Mouse (Mus musculus): ENCODE measurements at regions not wholly inside any gene's neighbourhood (a gene's known extent, or its start where the extent isn't known, plus 50 kb on each side); places are given as distances from the start of the nearest gene placed in this dataset.

DNA sequence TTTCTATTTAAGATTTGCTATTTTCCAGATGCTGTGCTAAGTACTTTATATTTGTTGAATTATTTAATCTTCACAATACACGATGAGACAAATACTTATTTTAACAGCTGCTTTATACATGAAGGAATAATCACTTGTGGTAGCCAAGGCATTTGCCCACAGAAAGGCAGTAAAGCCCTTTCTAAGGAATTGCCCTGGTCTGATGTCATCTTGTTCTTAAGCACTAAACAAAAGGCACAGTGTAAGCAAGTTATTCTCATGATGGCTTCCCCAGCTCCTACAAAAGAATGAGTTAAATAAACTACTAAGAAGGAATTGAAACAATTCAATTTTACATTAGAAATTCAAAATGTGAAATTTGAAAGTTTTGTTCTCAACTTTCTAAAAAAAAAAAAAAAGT, 358.8 kb downstream of the Cenpc1 start:
- DNase-seq (ENCODE audit: low spot score in 2 of 2): no peak

DNA sequence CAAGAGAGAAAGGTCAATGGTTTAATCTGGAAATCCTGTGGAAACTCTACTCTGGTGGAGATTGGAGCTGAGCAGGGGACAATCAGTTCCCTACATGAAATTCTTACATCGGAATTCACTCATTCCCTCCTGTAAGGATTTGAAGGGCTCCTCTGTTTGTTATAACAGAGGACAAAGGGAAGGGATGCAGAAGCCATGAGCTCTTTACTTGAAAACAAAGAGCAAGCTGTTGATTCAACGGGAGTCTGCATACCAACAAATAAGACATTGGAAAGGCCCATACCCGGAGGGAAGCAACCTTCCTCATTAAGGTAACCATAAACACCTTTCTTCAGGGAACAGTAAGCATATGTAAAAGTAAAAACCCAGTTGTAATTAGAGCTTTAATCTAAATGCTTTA, 359.3 kb downstream of the Cenpc1 start:
- DNase-seq (ENCODE audit: low spot score in 2 of 2): no peak

DNA sequence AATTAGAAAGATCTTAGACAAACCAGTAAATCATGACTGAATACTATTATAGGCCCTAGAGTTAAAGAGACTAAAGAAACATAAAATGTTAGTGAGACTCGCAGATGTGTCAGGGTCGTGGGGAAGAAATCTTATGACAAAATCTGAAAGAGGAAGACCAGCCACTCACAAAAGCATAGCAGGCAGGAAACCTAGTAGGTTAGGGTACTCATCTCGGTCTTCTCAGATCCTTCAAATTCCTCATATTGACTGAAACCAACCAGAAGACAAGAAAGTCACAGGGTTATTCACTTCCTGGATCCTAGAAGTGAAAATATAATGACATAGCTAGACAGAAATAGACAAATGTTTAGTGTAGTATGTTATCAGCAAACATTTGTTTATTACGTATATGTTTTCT, 387.5 kb downstream of the Cenpc1 start:
- DNase-seq (ENCODE audit: low spot score in 2 of 2): no peak

DNA sequence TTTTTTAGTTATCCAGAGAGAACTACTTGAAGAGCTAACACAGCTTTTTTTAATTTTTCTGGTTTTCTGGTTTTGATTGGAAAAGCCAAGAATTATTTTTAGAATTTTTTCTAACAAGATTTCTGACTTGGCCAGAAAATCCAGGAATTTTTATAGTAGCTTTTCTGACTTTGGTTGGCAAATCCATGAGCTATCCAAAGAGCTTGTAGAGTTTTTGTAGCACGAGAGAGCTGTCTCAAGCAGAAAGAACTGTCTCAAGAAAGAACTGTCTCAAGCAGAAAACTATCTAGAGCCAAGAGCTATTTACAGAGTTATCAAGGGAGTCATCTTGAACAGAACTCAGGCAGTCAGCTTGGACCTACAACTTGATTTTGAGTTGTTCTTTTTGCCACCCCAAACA, 394.3 kb downstream of the Cenpc1 start:
- no peak for DNase-seq (ENCODE audit: low spot score in 2 of 2)

DNA sequence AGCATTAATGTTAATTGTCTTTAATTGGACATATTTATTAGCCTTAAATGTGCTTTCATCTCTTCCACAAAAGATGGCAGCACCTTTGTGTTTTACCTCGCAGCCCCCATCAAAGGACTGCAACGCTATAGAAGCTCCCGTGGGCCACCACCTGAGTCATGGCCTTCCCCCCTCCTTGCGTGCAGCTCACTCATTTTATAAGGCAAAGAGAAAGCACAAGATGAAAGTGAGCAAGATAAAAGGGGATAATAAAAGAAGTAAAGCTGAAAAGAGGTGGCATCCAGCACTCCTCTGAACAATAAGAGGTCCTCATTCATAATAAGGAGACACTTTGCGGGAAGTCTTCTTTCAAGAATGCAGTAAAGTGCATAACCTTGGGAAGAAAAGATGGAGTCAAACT, 403.9 kb downstream of the Cenpc1 start:
- no peak for DNase-seq (ENCODE audit: low spot score in 2 of 2)

DNA sequence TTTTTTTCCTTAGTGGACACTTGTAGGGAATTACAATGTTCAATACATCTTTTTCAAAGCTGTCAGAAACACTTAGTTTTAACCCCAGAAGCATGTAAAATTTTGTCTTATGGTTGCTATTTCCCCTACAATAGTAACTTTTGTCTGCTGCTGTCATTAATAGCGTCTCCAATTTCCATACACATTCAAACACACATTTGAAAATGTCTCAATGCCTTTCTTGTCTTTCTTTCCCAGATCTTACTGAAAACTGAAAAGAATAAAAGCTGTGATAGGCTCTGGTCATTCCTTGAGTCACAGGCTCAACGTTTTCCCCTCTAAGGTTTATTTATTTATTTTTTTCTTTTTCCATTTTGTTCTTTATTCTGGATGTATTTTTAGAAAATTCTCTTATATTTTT, 444.3 kb downstream of the Cenpc1 start:
- no peak for DNase-seq (ENCODE audit: low spot score in 2 of 2)

DNA sequence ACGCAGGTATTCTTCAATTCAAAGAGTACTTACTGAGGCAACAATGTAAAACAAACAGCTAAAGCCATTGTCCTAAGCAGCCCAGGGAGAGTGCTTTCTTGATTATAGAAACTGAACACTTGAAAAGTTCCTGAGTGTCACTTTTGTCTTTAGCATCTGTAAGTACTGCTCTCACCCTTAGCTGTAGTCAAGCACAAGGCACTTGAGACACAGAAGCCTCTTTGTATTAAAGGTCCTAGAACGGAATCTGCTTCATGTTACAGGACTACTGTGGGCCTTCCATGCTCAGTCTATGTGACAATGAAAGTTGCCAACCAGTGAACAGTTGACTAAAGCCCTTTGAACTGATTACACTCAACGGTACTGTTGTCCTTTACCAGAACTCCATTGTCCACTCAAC, 450.6 kb downstream of the Cenpc1 start:
- no peak for DNase-seq (ENCODE audit: low spot score in 2 of 2)

DNA sequence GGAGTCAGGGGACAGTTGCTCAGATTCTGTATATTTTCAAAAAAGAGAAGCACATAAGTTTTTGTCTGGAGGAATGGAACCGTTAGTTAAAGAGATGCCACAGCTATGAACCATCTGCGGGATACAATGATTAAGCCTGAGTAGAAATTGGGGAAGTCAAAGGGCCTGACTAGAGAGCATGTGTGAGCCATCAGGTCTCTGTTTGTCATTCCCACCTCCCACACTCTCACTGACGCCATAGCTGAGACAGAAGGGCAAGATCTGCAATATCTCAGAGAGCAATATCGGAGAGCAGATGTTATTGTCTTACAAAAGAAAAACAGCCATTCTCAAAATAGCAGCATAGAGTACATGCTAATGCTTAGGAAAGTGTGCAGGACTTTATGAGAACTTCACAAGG, 452.8 kb downstream of the Cenpc1 start:
- DNase-seq (ENCODE audit: low spot score in 2 of 2): peak in 1 of 2 experiments; percentile 13

DNA sequence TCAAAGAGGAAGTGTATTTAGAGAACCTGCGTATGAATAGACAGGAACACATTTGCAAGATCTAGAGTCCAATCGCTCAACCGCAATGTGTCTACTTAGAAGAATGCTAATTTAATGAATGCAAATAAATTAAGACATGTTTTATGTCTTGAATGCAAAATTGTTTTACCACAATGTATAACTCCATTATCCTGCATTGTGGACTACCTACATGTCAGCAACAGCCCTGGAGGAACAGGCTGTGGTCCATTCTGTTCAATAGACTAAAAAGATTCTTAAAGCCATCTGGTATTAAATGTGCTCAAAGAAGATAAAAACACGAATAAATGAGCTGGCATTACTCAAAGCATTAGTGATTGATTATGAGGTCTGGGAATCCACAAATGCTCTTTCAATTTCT, 456.3 kb downstream of the Cenpc1 start:
- DNase-seq (ENCODE audit: low spot score in 2 of 2): no peak

DNA sequence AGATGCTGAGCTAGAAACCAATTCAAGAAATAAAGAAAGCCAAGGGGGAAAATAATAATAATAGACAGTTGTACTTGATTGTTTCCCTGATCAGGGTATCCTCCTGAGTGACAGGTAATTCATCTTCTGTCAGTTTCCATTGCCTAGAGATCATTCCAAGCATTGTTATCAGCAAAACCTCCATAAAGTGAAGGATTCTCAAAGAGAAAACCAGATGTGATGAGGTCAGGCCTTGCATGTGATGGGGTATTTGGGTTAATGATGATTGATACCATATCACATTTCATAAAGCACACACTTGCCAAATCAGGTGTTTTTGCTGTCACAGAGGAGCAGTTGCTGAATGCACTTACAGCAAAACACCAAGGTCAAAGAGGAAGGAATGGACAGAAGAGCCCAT, 467.2 kb downstream of the Cenpc1 start:
- no peak for DNase-seq (ENCODE audit: low spot score in 2 of 2)

DNA sequence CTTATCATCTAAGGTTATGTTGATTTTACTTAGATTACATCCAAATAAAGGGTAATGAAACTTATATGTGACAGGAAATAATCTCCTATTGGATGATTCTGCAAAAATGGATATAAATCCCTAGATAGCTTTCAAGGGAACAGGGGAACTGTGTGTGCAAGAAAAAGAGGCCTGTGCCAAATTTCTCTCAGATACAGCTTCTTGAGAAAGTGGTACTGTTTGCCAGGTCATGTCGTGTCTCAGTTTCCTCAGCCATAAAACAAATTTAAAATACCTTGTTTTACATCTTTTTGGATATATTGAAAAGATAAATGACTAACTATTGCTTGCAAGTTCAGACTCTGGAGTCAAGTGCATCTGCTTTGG, 470.3 kb downstream of the Cenpc1 start:
- DNase-seq (ENCODE audit: low spot score in 2 of 2): no peak

DNA sequence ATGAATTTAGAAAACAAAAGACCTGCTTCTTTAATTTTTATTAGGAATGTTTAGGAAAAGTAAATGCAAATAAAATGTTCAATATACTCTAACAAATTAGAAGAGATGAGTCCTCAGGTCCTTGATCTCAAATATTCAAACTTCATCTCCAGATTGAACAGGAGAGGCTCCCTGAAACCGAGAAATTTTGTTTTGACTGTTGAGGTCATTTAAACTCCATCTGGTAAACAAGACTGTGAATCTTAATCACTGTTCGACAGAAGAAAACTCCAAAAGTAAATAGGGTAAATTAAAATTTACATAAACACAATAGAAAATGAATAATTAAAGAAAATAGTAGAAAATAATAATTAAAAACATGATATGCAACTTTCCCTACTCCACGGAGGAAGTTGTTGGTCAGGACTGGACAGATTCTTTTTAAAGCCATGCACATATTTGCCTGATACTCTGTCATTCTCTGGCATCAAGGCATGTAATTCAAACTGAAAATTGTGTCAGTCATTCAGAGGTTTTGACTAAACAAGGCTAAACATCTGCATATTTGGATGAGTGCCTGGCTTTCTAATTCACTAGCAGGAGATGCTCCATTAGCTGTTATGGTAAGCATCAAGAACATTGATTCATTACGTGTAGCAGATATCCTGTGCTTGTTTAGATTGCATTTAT, 470.8 kb downstream of the Cenpc1 start:
- no peak for DNase-seq (ENCODE audit: low spot score in 2 of 2)

DNA sequence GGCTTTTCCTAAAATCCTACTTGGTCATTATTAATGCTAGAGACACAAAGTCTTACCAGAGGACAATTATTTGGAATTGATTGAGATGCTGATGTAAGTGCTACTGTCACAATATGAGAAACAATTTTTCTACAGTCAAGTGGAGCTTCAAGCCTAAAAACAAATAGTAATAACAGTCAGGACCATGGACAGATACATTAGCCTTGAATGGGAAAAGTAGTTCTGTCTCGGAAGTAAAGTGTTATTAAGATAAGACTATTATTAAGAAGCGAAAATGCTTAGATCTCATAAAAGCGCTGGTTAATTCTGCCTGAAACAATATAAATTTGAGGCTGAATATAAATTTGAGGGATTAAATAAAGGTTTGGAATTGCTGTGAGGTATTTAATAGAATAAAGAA, 473.1 kb downstream of the Cenpc1 start:
- no peak for DNase-seq (ENCODE audit: low spot score in 2 of 2)

DNA sequence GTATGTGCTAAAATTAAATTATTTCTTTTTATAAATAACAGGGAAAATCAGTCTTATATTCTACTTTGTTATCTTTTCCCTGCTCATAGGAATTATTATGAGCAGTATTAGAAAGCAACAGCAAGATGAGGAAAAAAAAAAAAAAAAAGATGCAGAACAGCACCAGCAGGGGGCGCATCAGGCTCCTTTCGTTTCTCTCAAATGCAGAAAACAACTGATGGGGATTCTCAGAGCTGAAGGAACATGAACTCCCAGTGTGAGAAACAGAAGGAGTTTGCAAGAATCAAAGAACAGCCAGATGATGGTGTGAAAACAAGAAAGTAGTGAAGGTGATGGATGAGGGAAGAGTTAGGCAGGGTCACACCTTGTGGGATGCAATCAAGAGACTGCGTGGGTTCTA, 478.7 kb downstream of the Cenpc1 start:
- peak; percentile 26 to 49 for DNase-seq (ENCODE audit: low spot score in 2 of 2)

DNA sequence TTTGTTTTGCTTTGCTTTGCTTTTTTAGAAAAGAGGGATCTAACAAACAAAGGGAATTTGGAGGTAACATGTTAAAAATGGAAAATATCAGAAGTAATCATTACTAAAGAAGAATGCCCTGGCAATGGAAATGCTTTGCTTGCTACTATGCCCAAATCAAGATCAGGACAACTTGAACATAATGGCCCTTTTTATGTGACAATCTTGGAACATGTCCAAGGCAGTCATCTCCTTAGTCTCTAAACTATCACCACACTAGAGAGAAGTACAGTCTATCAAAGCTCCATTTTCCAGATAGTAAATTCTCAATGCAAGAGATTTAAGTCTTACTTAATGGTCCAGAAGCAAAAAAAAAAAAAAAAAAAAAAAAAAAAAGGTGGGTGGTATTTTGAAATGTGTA, 492.9 kb downstream of the Cenpc1 start:
- DNase-seq (ENCODE audit: low spot score in 2 of 2): no peak

DNA sequence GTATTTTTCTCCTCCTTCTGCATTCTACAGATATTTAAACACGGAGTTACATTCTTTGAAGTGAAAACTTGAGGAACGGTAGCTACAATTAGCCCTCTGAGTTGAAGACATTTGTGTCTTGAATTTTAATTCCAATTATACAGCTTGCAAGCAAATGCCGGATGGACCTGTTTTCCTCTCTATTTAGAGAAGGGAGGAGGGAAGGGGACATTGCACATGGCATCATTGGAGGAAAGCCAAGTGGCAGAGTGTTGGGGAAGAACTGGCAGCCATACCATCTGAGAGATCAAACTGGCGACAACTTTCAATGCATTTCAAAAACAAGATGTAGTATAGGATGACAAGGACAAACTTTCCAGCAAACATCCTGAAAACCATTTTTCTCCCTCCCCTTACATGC, 493.4 kb downstream of the Cenpc1 start:
- DNase-seq (ENCODE audit: low spot score in 2 of 2): peak; percentile 18 to 31

DNA sequence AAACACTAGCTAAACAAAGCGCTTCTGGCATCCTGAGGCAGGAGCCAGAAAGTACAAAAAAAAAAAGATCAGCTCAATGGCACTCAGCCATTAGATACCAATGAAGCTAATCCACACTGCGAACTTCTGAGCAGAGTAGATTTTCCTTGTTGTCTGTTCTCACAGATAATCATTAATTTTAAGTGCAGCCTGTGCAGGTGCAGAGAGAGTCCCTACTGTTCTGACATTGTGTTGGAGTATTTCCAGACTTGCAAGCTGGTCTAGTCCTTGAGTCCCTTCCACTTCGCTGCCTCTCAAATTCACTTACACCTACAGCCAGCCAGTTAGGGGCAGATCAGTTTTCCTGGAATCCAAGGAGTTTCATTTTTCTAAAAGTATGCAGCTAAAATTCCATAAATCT, 494.0 kb downstream of the Cenpc1 start:
- peak in 1 of 2 experiments; percentile 8 for DNase-seq (ENCODE audit: low spot score in 2 of 2)

DNA sequence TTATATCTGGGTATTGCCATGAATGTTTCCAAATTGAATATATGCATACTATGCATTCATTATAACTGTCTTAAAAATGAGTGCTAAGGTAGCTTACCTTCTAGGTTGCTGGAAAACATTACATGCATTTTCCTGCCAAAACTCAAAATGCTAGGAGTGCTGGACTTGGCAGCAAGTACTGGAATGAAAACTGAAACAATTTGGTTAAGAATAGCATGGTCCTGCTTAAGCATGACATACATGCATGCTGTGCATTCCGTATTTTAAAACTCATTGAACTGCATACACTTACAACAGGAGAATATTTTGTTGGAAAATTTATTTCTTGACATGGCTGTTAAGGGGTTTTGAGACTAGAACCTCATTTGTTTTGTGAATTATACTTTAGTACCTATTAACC, 529.1 kb downstream of the Cenpc1 start:
- no peak for DNase-seq (ENCODE audit: low spot score in 2 of 2)

DNA sequence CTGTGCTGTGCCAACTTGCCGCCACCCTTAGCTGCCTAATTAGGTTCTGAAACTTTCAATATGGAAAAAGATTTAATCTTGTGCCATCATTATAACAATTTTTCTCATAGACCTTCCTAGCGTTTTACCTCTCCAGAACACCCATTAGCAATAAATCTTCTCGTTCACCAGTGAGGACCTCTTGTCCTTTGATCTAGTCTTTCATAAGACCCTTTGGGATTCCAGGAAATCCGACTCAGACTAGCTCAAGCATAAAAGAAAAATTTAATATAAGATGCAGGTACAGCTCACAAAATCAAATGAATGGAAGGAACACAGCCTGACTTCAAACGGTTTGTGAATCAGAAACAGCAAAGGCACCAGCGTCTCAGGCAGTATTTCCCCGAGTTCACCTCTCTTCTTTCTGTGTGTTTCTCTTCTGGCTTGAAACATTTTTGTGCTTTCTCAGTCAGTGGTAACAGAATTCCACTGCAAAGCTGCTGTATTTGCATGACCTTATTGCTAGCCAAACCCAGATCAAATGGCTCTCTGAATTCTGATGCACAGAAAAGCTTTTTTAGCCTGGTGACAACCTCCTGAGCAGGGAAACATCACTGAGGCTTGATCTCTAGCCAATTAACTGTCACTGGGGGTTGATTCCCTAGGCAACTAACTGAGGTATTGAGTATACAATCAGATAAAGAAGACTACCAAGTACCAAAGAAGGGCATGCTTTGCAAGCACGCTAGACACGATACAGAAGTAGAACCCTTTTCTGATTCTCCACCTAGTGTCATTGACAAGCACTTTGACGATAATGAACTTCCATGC, 539.8 kb downstream of the Cenpc1 start:
- no peak for DNase-seq (ENCODE audit: low spot score in 2 of 2)

DNA sequence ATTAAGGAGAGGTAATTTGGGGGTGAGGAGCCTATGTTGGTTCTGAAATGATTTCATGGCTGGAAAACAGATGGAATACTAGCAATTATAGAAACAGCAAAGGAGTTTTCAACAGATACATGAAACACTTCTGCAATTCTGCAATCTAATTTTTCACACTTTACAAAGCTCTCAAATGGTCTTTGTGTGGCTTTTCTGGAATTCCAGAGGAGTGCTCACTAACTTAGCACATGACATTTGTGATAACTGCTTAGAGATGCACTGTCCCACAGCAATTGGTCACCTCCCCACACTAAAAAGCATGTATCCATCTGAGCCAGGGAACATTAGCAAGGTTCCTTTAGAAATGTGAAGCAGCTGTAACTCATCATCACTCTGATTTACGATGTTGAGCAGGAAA, 560.1 kb downstream of the Cenpc1 start:
- peak; percentile 10 to 16 for DNase-seq (ENCODE audit: low spot score in 2 of 2)

DNA sequence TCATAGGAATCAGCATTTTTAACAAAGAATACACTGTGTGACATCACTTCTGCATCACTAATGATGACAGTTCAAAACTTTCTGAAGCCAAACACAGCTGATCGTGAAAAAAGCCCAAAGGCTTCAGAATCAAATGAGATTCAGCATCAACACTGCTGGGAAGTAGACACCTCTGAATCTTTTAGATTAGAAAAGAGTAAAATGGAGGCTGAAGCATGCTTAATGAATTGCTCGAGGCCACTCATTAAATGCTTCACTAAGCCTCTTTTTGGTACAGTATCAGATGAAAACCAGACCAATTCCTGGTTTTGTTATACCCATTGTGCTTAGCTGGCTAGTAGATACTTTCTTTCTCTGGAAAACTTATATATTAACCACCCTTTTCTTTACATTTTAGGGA, 568.1 kb downstream of the Cenpc1 start:
- DNase-seq (ENCODE audit: low spot score in 2 of 2): no peak

DNA sequence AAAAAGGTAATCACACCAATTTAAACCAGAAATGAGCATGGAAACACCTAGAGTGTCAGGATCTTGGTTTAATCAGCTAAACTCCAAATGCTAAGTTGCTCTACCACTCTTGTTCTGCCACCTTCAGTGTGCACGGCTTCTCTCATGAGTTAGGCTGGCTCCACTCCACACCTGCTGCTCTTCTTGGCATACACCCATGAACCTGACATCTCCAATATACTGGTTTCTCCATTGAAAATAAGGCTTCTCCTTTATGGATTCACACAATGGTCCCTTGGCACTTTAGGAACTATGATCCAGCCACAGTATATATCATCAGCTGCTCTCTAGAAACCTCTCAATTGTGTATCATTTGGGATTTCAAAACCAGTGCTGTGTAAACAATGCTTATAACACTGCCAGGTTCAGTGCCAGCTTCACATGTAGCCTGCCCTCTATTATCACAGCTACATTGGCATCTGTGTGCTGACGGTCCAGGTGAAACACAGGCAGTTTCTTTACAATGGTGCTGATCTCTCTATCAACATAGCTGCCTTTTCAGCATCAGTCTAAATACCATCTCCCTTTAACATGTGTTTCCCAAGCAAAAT, 579.6 kb downstream of the Cenpc1 start:
- no peak for DNase-seq (ENCODE audit: low spot score in 2 of 2)

DNA sequence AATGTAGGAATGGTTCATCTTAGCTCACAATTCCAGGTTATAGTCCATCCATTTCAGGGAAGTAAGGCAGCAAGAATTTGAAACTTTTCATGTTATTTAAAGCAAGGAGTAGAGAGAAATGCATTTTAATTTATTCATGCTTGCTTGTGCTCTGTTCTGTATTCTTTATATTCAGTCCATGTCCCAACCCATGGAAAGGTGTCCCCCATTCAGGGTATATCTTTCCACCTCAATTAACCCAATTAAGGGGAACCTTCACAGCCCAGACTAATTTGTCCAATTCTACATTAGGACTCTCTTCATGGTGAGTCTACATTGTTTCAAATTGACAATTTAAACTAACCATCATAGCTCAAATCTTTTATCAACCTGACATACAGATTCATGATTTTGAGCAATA, 580.2 kb downstream of the Cenpc1 start:
- DNase-seq (ENCODE audit: low spot score in 2 of 2): no peak

Measured in right cerebral cortex, adult 2 months (tissue).